Mouse (Mus musculus) adrenal gland, adult (tissue): ENCODE measurements around the gene Insc.

Experiments used
- DNase-seq, 2 experiments: peaks; one replicate each; pipeline ENCODE4 v3.0.0; 2022 to 2023; ENCODE audit warnings: low spot score in 1 of 2; ENCODE audit not compliant: inconsistent age in 2 of 2

Insc gene

GRCm38 (mm10) chr7:114896966-114897697 lies 153.6 kb downstream of the Insc start:
- no peak for DNase-seq
